Mouse (Mus musculus): Measurements from ENCODE around the gene Helq. TPM values are rescaled to one million over a fixed set of nuclear protein-coding genes. Genes with fewer than 3 reads are reported as not detected.

Gene Helq
- total and polyA plus RNA-seq, 2 experiments from 2014 or later: 9.0 to 17.9 TPM

- no peaks in the 10 kb centered on the region for H3K27me3 ChIP-seq (ENCODE audit: insufficient read depth, low read length)
- H3K4me1 ChIP-seq (ENCODE audit: insufficient read depth): no peaks in the 10 kb centered on the region
- no peaks in the 10 kb centered on the region for H3K36me3 ChIP-seq (ENCODE audit: insufficient read depth)
- no peak overlapping the region for H3K4me2 ChIP-seq (ENCODE audit: low read depth)
- H3K27ac ChIP-seq (ENCODE audit: low read depth, low read length): no peak overlapping the region
- no peak overlapping the region for H3K4me3 ChIP-seq (ENCODE audit: low read depth, low read length)
- no peak overlapping the region for H3K9ac ChIP-seq
- ATAC-seq: no peak
- DNase-seq: no peak
- 87% methylated on average over 4 of the region's 4 CpGs for WGBS
- H3K9me3 ChIP-seq (ENCODE audit: low read length): no peaks in the 10 kb centered on the region
- TF ChIP-seq CTCF (IDR thresholded peaks at IDR 0.05; ENCODE audit: low read depth): no peak
Measured at GRCm38 (mm10) chr5:100734535-100734934, 63.9 kb downstream of the Helq start.

DNA sequence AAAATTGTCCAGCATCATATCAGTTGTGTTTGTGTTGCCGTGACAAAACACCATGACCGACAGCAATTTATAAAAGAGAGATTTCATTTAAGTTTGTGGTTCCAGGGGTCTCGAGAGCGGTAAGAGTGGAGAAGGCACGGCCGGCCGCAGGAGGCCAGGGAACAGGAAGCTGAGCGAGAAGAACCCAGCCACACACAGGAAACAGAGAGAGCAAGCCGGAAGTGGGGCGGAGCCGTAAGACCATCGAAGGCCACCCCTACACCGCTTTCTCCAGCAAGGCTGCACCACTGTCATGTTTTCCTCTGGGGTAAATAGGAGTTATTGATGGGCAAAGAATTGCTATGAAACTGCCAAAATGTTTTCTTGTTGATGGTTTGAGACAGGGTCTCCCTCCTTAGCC, 69.6 kb downstream of the Helq start:
- Histone ChIP-seq H3K9ac (no peak overlapping the region), H3K4me1 (ENCODE audit: insufficient read depth) (no peaks in the 10 kb centered on the region), H3K4me2 (ENCODE audit: low read depth) (no peak overlapping the region), H3K27me3 (ENCODE audit: insufficient read depth, low read length) (no peaks in the 10 kb centered on the region), H3K9me3 (ENCODE audit: low read length) (0 out of 2 replicates have a peak, but pooled peaks cover 4% of the 10 kb centered on the region), H3K4me3 (ENCODE audit: low read depth, low read length) (no peak overlapping the region), H3K36me3 (ENCODE audit: insufficient read depth) (no peaks in the 10 kb centered on the region), H3K27ac (ENCODE audit: low read depth, low read length) (no peak overlapping the region)
- DNase-seq: no peak
- 95% methylated on average over 13 of the region's 13 CpGs for WGBS
- no peak for TF ChIP-seq CTCF (IDR thresholded peaks at IDR 0.05; ENCODE audit: low read depth)
- ATAC-seq: no peak

DNA sequence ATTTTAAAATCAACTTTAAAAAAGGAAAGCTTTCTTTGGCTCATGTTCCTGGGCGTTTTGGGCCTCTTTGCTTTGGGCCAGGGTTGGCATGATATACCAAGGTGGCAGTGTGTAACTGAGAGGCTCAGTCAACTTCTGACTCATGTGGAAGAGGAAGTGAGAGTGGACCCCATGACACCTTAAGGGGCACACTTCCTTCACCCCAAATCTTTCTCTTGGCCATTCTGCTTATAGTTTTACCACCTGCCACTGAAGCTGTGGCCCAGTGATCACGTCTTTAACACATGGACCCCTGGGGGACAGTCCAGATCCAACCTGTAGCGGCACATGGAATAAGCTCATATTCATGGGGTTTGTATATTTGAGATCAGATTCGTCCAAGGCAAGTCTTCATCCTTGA, 72.4 kb downstream of the Helq start:
- ATAC-seq (no peak), DNase-seq (no peak)
- Histone ChIP-seq H3K4me2 (ENCODE audit: low read depth) (no peak overlapping the region), H3K9me3 (ENCODE audit: low read length) (0 out of 2 replicates have a peak, but pooled peaks cover 5% of the 10 kb centered on the region), H3K27me3 (ENCODE audit: insufficient read depth, low read length) (no peaks in the 10 kb centered on the region), H3K9ac (no peak overlapping the region), H3K4me3 (ENCODE audit: low read depth, low read length) (no peak overlapping the region), H3K36me3 (ENCODE audit: insufficient read depth) (no peaks in the 10 kb centered on the region), H3K27ac (ENCODE audit: low read depth, low read length) (no peak overlapping the region), H3K4me1 (ENCODE audit: insufficient read depth) (no peaks in the 10 kb centered on the region)
- 84% methylated on average over 4 of the region's 4 CpGs for WGBS
- no peak for TF ChIP-seq CTCF (IDR thresholded peaks at IDR 0.05; ENCODE audit: low read depth)

GRCm38 (mm10) chr5:100719235-100720088, 78.9 kb downstream of the Helq start, which contains the start of gene Hpse:
Gene Hpse, minus strand, starts transcription at chr5:100719716.
- Histone ChIP-seq H3K27me3 (ENCODE audit: insufficient read depth, low read length) (no peaks in the 10 kb centered on the region; the same call in 1 of the 2 replicates), H3K4me1 (ENCODE audit: insufficient read depth) (peaks cover 6% of the 10 kb centered on the region), H3K4me2 (ENCODE audit: low read depth) (peak within 1 kb of the TSS; percentile 94), H3K36me3 (ENCODE audit: insufficient read depth) (no peaks in the 10 kb centered on the region), H3K9ac (peak within 1 kb of the TSS; percentile 31), H3K4me3 (ENCODE audit: low read depth, low read length) (peak within 1 kb of the TSS; percentile 44), H3K9me3 (ENCODE audit: low read length) (0 out of 2 replicates have a peak, but pooled peaks cover 5% of the 10 kb centered on the region), H3K27ac (ENCODE audit: low read depth, low read length) (no peak within 1 kb of the TSS)
- no peak for DNase-seq
- no peak for TF ChIP-seq CTCF (IDR thresholded peaks at IDR 0.05; ENCODE audit: low read depth)
- peak; percentile 71 for ATAC-seq
- under 1% methylated on average over 52 of the region's 56 CpGs for WGBS

DNA sequence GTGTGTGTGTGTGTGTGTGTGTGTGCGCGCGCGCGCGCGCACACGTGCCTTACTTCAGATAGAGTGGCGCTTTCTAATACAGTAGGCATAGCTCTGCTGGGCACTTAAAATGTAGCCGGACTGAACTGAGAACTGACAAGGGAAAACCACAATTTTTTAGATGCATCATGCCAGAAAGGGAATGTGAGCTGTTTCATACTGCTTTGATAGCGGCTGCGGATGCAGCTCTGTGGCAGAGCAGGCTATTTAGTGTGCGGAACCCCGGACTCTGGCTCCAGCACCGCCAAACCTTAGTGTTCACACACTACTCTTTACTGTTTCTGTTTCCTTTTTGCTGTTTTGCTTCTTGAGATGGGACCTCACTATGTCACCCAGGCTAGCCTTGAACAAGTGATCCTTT, 81.6 kb downstream of the Helq start:
- ATAC-seq: no peak
- Histone ChIP-seq H3K27ac (ENCODE audit: low read depth, low read length) (no peak overlapping the region), H3K4me1 (ENCODE audit: insufficient read depth) (peaks cover 6% of the 10 kb centered on the region), H3K4me3 (ENCODE audit: low read depth, low read length) (no peak overlapping the region), H3K9me3 (ENCODE audit: low read length) (no peaks in the 10 kb centered on the region), H3K27me3 (ENCODE audit: insufficient read depth, low read length) (no peaks in the 10 kb centered on the region; the same call in 1 of the 2 replicates), H3K4me2 (ENCODE audit: low read depth) (no peak overlapping the region), H3K36me3 (ENCODE audit: insufficient read depth) (no peaks in the 10 kb centered on the region), H3K9ac (no peak overlapping the region)
- DNase-seq: no peak
- TF ChIP-seq CTCF (IDR thresholded peaks at IDR 0.05; ENCODE audit: low read depth): no peak
- WGBS: 95% methylated on average over 15 of the region's 15 CpGs

Other genes starting within 250 kb of the Helq start
- 0.38 and 3.5 TPM in 2 replicates for gene Plac8, start 226.4 kb downstream of the Helq start, total RNA-seq (2014; rRNA removed)
- gene Plac8, start 226.4 kb downstream of the Helq start, polyA plus RNA-seq (2015; fragmentation: Nextera tagmentation; extraction: Ambion mirVana): 1.5 and 2.0 TPM in 2 replicates
- gene Coq2, start 123.5 kb downstream of the Helq start, total RNA-seq (2014; rRNA removed): 77.0 and 81.3 TPM in 2 replicates
- 65.1 TPM in 2 replicates for gene Coq2, start 123.5 kb downstream of the Helq start, polyA plus RNA-seq (2015; fragmentation: Nextera tagmentation; extraction: Ambion mirVana)
- 0.92 and 1.1 TPM in 2 replicates for gene Hpse, start 78.9 kb downstream of the Helq start, total RNA-seq (2014; rRNA removed)
- gene Hpse, start 78.9 kb downstream of the Helq start, polyA plus RNA-seq (2015; fragmentation: Nextera tagmentation; extraction: Ambion mirVana): 0.41 and 0.58 TPM in 2 replicates
- gene Mrps18c, start within 50 bp of the Helq start, total RNA-seq (2014; rRNA removed): 56.1 and 70.4 TPM in 2 replicates
- 188 and 239 TPM in 2 replicates for gene Mrps18c, start within 50 bp of the Helq start, polyA plus RNA-seq (2015; fragmentation: Nextera tagmentation; extraction: Ambion mirVana)
- gene Abraxas1, start 22.4 kb upstream of the Helq start, total RNA-seq (2014; rRNA removed): 5.2 and 6.0 TPM in 2 replicates
- 7.7 and 10.3 TPM in 2 replicates for gene Abraxas1, start 22.4 kb upstream of the Helq start, polyA plus RNA-seq (2015; fragmentation: Nextera tagmentation; extraction: Ambion mirVana)
- gene Gpat3, start 47.1 kb upstream of the Helq start, total RNA-seq (2014; rRNA removed): 1.2 and 4.2 TPM in 2 replicates
- 0.53 and 0.77 TPM in 2 replicates for gene Gpat3, start 47.1 kb upstream of the Helq start, polyA plus RNA-seq (2015; fragmentation: Nextera tagmentation; extraction: Ambion mirVana)